In the genomic region with DNA sequence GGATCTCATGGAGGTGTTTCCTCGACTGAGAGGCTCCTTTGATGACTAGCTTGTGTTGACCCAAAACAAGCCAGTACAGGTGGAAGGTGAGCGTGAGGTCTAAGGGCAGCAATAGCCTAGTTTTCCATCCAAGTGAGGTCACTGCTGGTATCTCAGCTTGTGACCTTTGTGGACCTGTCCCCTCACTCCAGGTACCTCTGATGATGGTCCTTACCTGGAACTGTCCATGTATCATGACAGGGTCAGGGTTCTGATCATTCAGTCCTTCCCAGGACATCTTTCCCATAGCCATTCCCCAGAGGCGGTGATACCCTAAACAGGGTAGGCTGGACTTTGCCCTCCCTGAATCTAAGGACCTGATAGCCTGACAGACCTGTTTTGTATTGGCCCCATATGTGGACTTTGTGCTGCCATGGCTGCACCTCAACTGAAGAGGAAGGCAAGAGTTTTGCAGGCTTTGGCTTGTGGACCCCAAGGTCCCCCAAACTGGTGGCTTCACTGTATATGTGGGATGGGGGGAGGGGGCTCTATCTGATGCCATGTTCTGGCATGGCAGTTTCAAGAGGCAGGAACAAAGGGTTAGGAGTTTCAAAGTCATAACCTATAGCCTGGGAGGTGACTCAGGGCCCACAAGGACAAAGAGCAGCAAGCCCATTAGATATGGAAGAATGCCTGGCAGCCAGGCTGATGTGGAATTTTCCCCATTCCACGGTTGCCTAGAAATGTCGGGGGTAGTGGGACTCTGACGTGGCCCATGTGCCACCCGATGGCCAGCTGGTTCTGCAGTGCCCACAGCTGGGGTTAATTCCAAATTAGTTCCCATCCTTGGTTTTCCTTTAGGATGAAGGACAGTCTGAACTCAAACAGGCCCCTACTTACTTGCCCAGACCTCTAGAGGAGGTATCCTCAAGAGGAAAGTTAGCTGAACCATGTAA, we compare ENCODE assay signal across 7 mouse cellular contexts. TPM values are rescaled to one million over a fixed set of nuclear protein-coding genes. Genes with fewer than 3 reads are reported as not detected.
DNase-seq lines count a peak whose midpoint lies in the region; ATAC-seq and TF ChIP-seq lines count a peak whose summit lies in the region.

No protein-coding gene starts in this region.

- H3K4me1 ChIP-seq in limb, embryonic 11.5 days (ENCODE audit: control insufficient read depth, insufficient read depth, low read length) = 0 out of 2 replicates have a peak, but pooled peaks cover 10% of the 10 kb centered on the region
- peaks cover 22% of the 10 kb centered on the region for H3K4me1 ChIP-seq in limb, embryonic 10.5 days
- H3K4me1 ChIP-seq in hindbrain, embryonic 13.5 days (replicated peaks) = peaks cover 16% of the 10 kb centered on the region
- H3K4me1 ChIP-seq in small intestine, adult 2 months (ENCODE audit: control insufficient read depth, insufficient read depth, insufficient read length, low read length) = peaks cover 22% of the 10 kb centered on the region; the same call in 1 of the 2 replicates

- H3K4me3 ChIP-seq in limb, embryonic 11.5 days (ENCODE audit: low read depth, low read length) = no peak overlapping the region
- H3K4me3 ChIP-seq in limb, embryonic 10.5 days = no peak overlapping the region
- no peak overlapping the region for H3K4me3 ChIP-seq in hindbrain, embryonic 13.5 days
- peak overlapping the region; percentile 78 for H3K4me3 ChIP-seq in small intestine, adult 2 months (ENCODE audit: low read depth, low read length)

- no peak for ATAC-seq in limb, embryonic 11.5 days (ENCODE audit: insufficient number of reproducible peaks, low FRiP score, low TSS enrichment, low read depth)
- 0 out of 2 replicates have a peak, but pooled peaks have one; percentile 14 for ATAC-seq in hindbrain, embryonic 13.5 days (ENCODE audit: low FRiP score)

- TF ChIP-seq POLR2A in small intestine, adult 2 months (IDR thresholded peaks at IDR 0.05; ENCODE audit: low read depth, low read length) = 0 out of 2 replicates have a peak, but pooled peaks have one; percentile 3

- no peaks in the 10 kb centered on the region for H3K27me3 ChIP-seq in limb, embryonic 11.5 days (ENCODE audit: control insufficient read depth, insufficient read depth, low read length)
- peaks cover 31% of the 10 kb centered on the region for H3K27me3 ChIP-seq in limb, embryonic 10.5 days (ENCODE audit: low read depth, poor library complexity, severe bottlenecking)
- peaks cover 25% of the 10 kb centered on the region; the same call in 1 of the 2 replicates for H3K27me3 ChIP-seq in hindbrain, embryonic 13.5 days
- no peaks in the 10 kb centered on the region for H3K27me3 ChIP-seq in small intestine, adult 2 months (ENCODE audit: control insufficient read depth, insufficient read depth, low read length)

- WGBS in limb, embryonic 11.5 days = 70% methylated on average over 7 of the region's 7 CpGs
- WGBS in limb, embryonic 10.5 days = 76% methylated on average over 7 of the region's 7 CpGs
- 61% methylated on average over 7 of the region's 7 CpGs for WGBS in hindbrain, embryonic 13.5 days
- WGBS in small intestine, adult 2 months = 27% methylated on average over 7 of the region's 7 CpGs

- no peak overlapping the region for H3K27ac ChIP-seq in limb, embryonic 11.5 days (replicated peaks; ENCODE audit: low read depth, low read length)
- no peak overlapping the region for H3K27ac ChIP-seq in limb, embryonic 10.5 days
- no peak overlapping the region for H3K27ac ChIP-seq in hindbrain, embryonic 13.5 days
- peak overlapping the region; percentile 93 for H3K27ac ChIP-seq in small intestine, adult 2 months (ENCODE audit: insufficient read depth, low read depth, low read length)

- no peaks in the 10 kb centered on the region for H3K9me3 ChIP-seq in limb, embryonic 11.5 days (ENCODE audit: control insufficient read depth, low read length)
- no peaks in the 10 kb centered on the region for H3K9me3 ChIP-seq in limb, embryonic 10.5 days (replicated peaks)
- H3K9me3 ChIP-seq in hindbrain, embryonic 13.5 days = no peaks in the 10 kb centered on the region

- peak overlapping the region; percentile 68; the same call in 1 of the 2 replicates for H3K4me2 ChIP-seq in limb, embryonic 11.5 days (ENCODE audit: low read depth, severe bottlenecking)
- peak overlapping the region; percentile 72 for H3K4me2 ChIP-seq in hindbrain, embryonic 13.5 days

- DNase-seq in limb, embryonic 11.5 days (ENCODE audit: low spot score) = no peak
- DNase-seq in limb, embryonic 10.5 days (ENCODE audit: low spot score) = no peak
- DNase-seq in kidney, postnatal 25 days = peak; percentile 59 to 79
- DNase-seq in layer of hippocampus, adult 9-10 months (ENCODE audit: low spot score) = no peak
- no peak for DNase-seq in urinary bladder, adult 2 months (ENCODE audit: low spot score)

- H3K36me3 ChIP-seq in limb, embryonic 11.5 days (ENCODE audit: control insufficient read depth, insufficient read depth, low read length) = peaks cover 10% of the 10 kb centered on the region; the same call in 1 of the 2 replicates
- peaks cover 42% of the 10 kb centered on the region for H3K36me3 ChIP-seq in limb, embryonic 10.5 days
- peaks cover 39% of the 10 kb centered on the region for H3K36me3 ChIP-seq in hindbrain, embryonic 13.5 days
- H3K36me3 ChIP-seq in small intestine, adult 2 months (ENCODE audit: control insufficient read depth, insufficient read depth, low read length) = peaks cover 20% of the 10 kb centered on the region

- H3K9ac ChIP-seq in limb, embryonic 11.5 days (ENCODE audit: low read length) = no peak overlapping the region
- H3K9ac ChIP-seq in hindbrain, embryonic 13.5 days = no peak overlapping the region; the same call in 1 of the 2 replicates

- no peak for TF ChIP-seq CTCF in small intestine, adult 2 months (IDR thresholded peaks at IDR 0.05; ENCODE audit: extremely low read depth, insufficient read length, insufficient replicate concordance, low read depth, low read length)

RNA-seq across cellular contexts. Expression of gene Gal3st1, which starts 0.9 kb away (rescaled TPM):
- polyA plus RNA-seq in limb, embryonic 11.5 days (2014; fragmentation: Nextera tagmentation; extraction: Ambion mirVana) = 2.6 and 3.2 TPM in 2 replicates
- 0.55 and 1.8 TPM in 2 replicates for polyA plus RNA-seq in limb, embryonic 10.5 days (2016; fragmentation: Nextera tagmentation; extraction: Ambion mirVana)
- 4.0 and 4.3 TPM in 2 replicates for polyA plus RNA-seq in hindbrain, embryonic 13.5 days (2015; fragmentation: Nextera tagmentation; extraction: Ambion mirVana)
- 88.7 and 124 TPM in 2 replicates for polyA plus RNA-seq in small intestine, adult 2 months (2012; rRNA removed)
- 5.5 and 6.9 TPM in 2 replicates for polyA plus RNA-seq in urinary bladder, adult 2 months (2012; rRNA removed)

RNA-seq across cellular contexts. Expression of gene 4930556J24Rik, which starts 6.0 kb away (rescaled TPM):
- not detected in 2 replicates for polyA plus RNA-seq in limb, embryonic 11.5 days (2014; fragmentation: Nextera tagmentation; extraction: Ambion mirVana)
- 0.13 and 0.25 TPM in 2 replicates for polyA plus RNA-seq in limb, embryonic 10.5 days (2016; fragmentation: Nextera tagmentation; extraction: Ambion mirVana)
- polyA plus RNA-seq in hindbrain, embryonic 13.5 days (2015; fragmentation: Nextera tagmentation; extraction: Ambion mirVana) = not detected in 2 replicates
- 0.19 TPM in 1 of 2 replicates, not detected in the other for polyA plus RNA-seq in small intestine, adult 2 months (2012; rRNA removed)
- 0.04 TPM in 1 of 2 replicates, not detected in the other for polyA plus RNA-seq in urinary bladder, adult 2 months (2012; rRNA removed)

RNA-seq across cellular contexts. Expression of gene Pes1, which starts 18.8 kb away (rescaled TPM):
- polyA plus RNA-seq in limb, embryonic 11.5 days (2014; fragmentation: Nextera tagmentation; extraction: Ambion mirVana) = 81.9 and 87.4 TPM in 2 replicates
- polyA plus RNA-seq in limb, embryonic 10.5 days (2016; fragmentation: Nextera tagmentation; extraction: Ambion mirVana) = 106 and 115 TPM in 2 replicates
- polyA plus RNA-seq in hindbrain, embryonic 13.5 days (2015; fragmentation: Nextera tagmentation; extraction: Ambion mirVana) = 60.7 and 60.9 TPM in 2 replicates
- polyA plus RNA-seq in small intestine, adult 2 months (2012; rRNA removed) = 11.2 and 17.8 TPM in 2 replicates
- polyA plus RNA-seq in urinary bladder, adult 2 months (2012; rRNA removed) = 42.4 and 43.1 TPM in 2 replicates

RNA-seq across cellular contexts. Expression of gene Sec14l4, which starts 48.7 kb away (rescaled TPM):
- not detected in 2 replicates for polyA plus RNA-seq in limb, embryonic 11.5 days (2014; fragmentation: Nextera tagmentation; extraction: Ambion mirVana)
- polyA plus RNA-seq in limb, embryonic 10.5 days (2016; fragmentation: Nextera tagmentation; extraction: Ambion mirVana) = 0.06 TPM in 1 of 2 replicates, not detected in the other
- not detected in 2 replicates for polyA plus RNA-seq in hindbrain, embryonic 13.5 days (2015; fragmentation: Nextera tagmentation; extraction: Ambion mirVana)
- polyA plus RNA-seq in small intestine, adult 2 months (2012; rRNA removed) = 0.05 and 0.42 TPM in 2 replicates
- 0.15 and 0.21 TPM in 2 replicates for polyA plus RNA-seq in urinary bladder, adult 2 months (2012; rRNA removed)

RNA-seq across cellular contexts. Expression of gene Tcn2, which starts 50.6 kb away (rescaled TPM):
- polyA plus RNA-seq in limb, embryonic 11.5 days (2014; fragmentation: Nextera tagmentation; extraction: Ambion mirVana) = 24.2 and 28.9 TPM in 2 replicates
- 19.5 and 23.9 TPM in 2 replicates for polyA plus RNA-seq in limb, embryonic 10.5 days (2016; fragmentation: Nextera tagmentation; extraction: Ambion mirVana)
- polyA plus RNA-seq in hindbrain, embryonic 13.5 days (2015; fragmentation: Nextera tagmentation; extraction: Ambion mirVana) = 28.4 and 28.5 TPM in 2 replicates
- 187 and 452 TPM in 2 replicates for polyA plus RNA-seq in small intestine, adult 2 months (2012; rRNA removed)
- polyA plus RNA-seq in urinary bladder, adult 2 months (2012; rRNA removed) = 101 and 110 TPM in 2 replicates

Comparison
In these comparisons a context has a peak if more than half of its experiments do, and no peak if none do; other contexts are left out.
1. DNase-seq: peak in kidney, postnatal 25 days (2 of 2); none in limb, embryonic 11.5 days (single experiment), limb, embryonic 10.5 days (single experiment), layer of hippocampus, adult 9-10 months (single experiment) and urinary bladder, adult 2 months (single experiment).
2. RNA of gene Gal3st1, which starts 0.9 kb away (polyA plus RNA-seq): 88.7 to 124 TPM in small intestine, adult 2 months; 5.5 to 6.9 TPM in urinary bladder, adult 2 months, 4.0 to 4.3 TPM in hindbrain, embryonic 13.5 days, 2.6 to 3.2 TPM in limb, embryonic 11.5 days and 0.55 to 1.8 TPM in limb, embryonic 10.5 days; every median in the first group is over 10 times any median in the second.